Mouse (Mus musculus) gastrocnemius, adult 8-10 months (tissue): Measurements from ENCODE around the gene Plekhg5. TPM values are rescaled to one million over a fixed set of nuclear protein-coding genes. Genes with fewer than 3 reads are reported as not detected.

Experiments
- DNase-seq, 2 experiments: peaks; one replicate each; pipeline ENCODE4 v3.0.0; 2022; ENCODE audit warnings: low spot score in 2 of 2
- total RNA-seq, 4 experiments: library from RNA; stranded (reverse); gene quantifications; 2 replicates each; pipeline ENCODE4 v1.2.4; 2022

Gene Plekhg5
- total RNA-seq, 4 experiments from 2014 or later, result 5.2 to 6.1 (median 5.8) TPM

- peak in 1 of 2 experiments; percentile 38 for DNase-seq
Measured at GRCm38 (mm10) chr4:152146033-152146827, 73.9 kb downstream of the Plekhg5 start.

GRCm38 (mm10) chr4:152150546-152150945 is 78.2 kb downstream of the Plekhg5 start:
- DNase-seq, result no peak

GRCm38 (mm10) chr4:152151451-152151965 is 79.2 kb downstream of the Plekhg5 start:
- DNase-seq, result no peak

GRCm38 (mm10) chr4:152151966-152152544 is 79.8 kb downstream of the Plekhg5 start, which contains the start of gene Espn:
TSS of gene Espn (minus strand) at chr4:152152371.
- DNase-seq, result no peak

- DNase-seq, result peak; percentile 55 to 64
Measured at GRCm38 (mm10) chr4:152153771-152154177, 81.5 kb downstream of the Plekhg5 start.

GRCm38 (mm10) chr4:152155019-152155418 is 82.7 kb downstream of the Plekhg5 start:
- DNase-seq, result no peak

- DNase-seq, result no peak
Measured at GRCm38 (mm10) chr4:152157779-152158584, 85.7 kb downstream of the Plekhg5 start.

GRCm38 (mm10) chr4:152158585-152159284 is 86.4 kb downstream of the Plekhg5 start, which contains the start of gene Hes2:
TSS of gene Hes2 (plus strand) at chr4:152158867.
- no peak for DNase-seq

- DNase-seq, result no peak
Measured at GRCm38 (mm10) chr4:152159285-152159678, 87.0 kb downstream of the Plekhg5 start.

GRCm38 (mm10) chr4:152160748-152161147 is 88.5 kb downstream of the Plekhg5 start:
- DNase-seq, result no peak

GRCm38 (mm10) chr4:152161601-152162000 is 89.3 kb downstream of the Plekhg5 start:
- DNase-seq, result no peak

GRCm38 (mm10) chr4:152162748-152163147 is 90.5 kb downstream of the Plekhg5 start:
- no peak for DNase-seq

Other genes starting within 250 kb of the Plekhg5 start
- gene Camta1, start 210.6 kb upstream of the Plekhg5 start, total RNA-seq, result 100 to 1,000 TPM in 2 of 4 experiments, 10 to 100 TPM in 2; 79.5 to 115 (median 98.3) TPM
- gene Dnajc11, start 138.8 kb upstream of the Plekhg5 start, total RNA-seq, result 10 to 100 TPM; 38.7 to 58.6 (median 46.5) TPM
- gene Thap3, start 83.5 kb upstream of the Plekhg5 start, total RNA-seq, result 10 to 100 TPM; 30.4 to 33.6 (median 32.1) TPM
- 1 to 10 TPM; 3.9 to 4.8 (median 4.5) TPM for gene Phf13, start 76.2 kb upstream of the Plekhg5 start, total RNA-seq
- gene Klhl21, start 63.7 kb upstream of the Plekhg5 start, total RNA-seq, result 100 to 1,000 TPM; 125 to 158 (median 140) TPM
- gene Zbtb48, start 44.8 kb upstream of the Plekhg5 start, total RNA-seq, result 1 to 10 TPM; 2.3 to 4.8 (median 3.1) TPM
- 1 to 10 TPM in 1 of 4 experiments, under 1 TPM in 3; 0.32 to 1.3 (median 0.66) TPM for gene Tas1r1, start 33.9 kb upstream of the Plekhg5 start, total RNA-seq
- 10 to 100 TPM in 2 of 4 experiments, 1 to 10 TPM in 2; 9.4 to 13.2 (median 10.0) TPM for gene Nol9, start 33.2 kb upstream of the Plekhg5 start, total RNA-seq
- under 1 TPM in 3 of 4 experiments, not detected in 1; 0.40 to 0.90 (median 0.85) TPM for gene Tnfrsf25, start 43.4 kb downstream of the Plekhg5 start, total RNA-seq
- under 1 TPM; 0.11 to 0.48 (median 0.28) TPM for gene Espn, start 79.9 kb downstream of the Plekhg5 start, total RNA-seq
- not detected for gene Hes2, start 86.4 kb downstream of the Plekhg5 start, total RNA-seq
- gene Acot7, start 105.6 kb downstream of the Plekhg5 start, total RNA-seq, result 10 to 100 TPM; 13.8 to 15.9 (median 15.1) TPM
- gene Gpr153, start 201.7 kb downstream of the Plekhg5 start, total RNA-seq, result 1 to 10 TPM; 2.4 to 2.7 (median 2.5) TPM
- gene Hes3, start 219.2 kb downstream of the Plekhg5 start, total RNA-seq, result not detected
- 10 to 100 TPM; 19.3 to 27.2 (median 21.6) TPM for gene Icmt, start 224.7 kb downstream of the Plekhg5 start, total RNA-seq
- not detected for gene Rnf207, start 246.5 kb downstream of the Plekhg5 start, total RNA-seq